Mouse (Mus musculus) liver, adult 2 months (tissue): Measurements from ENCODE around the gene Ptpn14.

Experiments
- CTCF ChIP-seq: fragments of 200-500 bp; IDR thresholded peaks from 2 replicates; pipeline ENCODE4 v1.5.1; 2011; ENCODE audit warnings: low read depth, low read length, control low read depth
- POLR2A ChIP-seq: fragments of 200-500 bp; IDR thresholded peaks from 2 replicates; pipeline ENCODE4 v1.6.1; 2011; ENCODE audit warnings: low read length, control low read depth; ENCODE audit not compliant: insufficient read depth; ENCODE audit errors: extremely low read depth

DNA sequence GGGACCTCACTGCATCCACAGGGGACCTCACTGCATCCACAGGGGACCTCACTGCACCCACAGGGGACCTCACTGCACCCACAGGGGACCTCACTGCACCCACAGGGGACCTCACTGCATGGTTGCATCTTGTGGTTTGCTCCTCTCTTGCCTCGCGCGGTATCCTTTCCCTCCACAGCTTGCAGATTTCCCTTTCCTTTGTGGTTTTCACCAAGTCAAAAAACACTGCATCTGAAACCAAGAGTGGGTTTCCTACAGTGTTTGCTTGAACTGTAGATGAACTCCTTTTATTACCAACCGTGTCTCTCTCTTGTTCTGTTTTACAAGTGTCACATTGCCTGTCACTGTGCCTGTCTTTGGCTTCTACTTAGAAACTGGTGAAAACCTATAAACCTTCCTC lies 18.5 kb downstream of the Ptpn14 start:
- TF ChIP-seq CTCF (no peak), POLR2A (no peak)
